Mouse (Mus musculus) ES-Bruce4 (cell line): ENCODE data around the gene Cluh.

ENCODE experiments used
- CTCF ChIP-seq: IDR thresholded peaks from one replicate; pipeline ENCODE4 v1.8.1; 2011; ENCODE audit warnings: low read depth, low read length
- EP300 ChIP-seq: IDR thresholded peaks from 2 replicates; pipeline ENCODE4 v1.6.1; 2011; ENCODE audit warnings: low read depth, low read length; ENCODE audit not compliant: insufficient read depth
- POLR2A ChIP-seq: IDR thresholded peaks from one replicate; pipeline ENCODE4 v1.8.1; 2011; ENCODE audit warnings: low read length; ENCODE audit not compliant: insufficient read depth

DNA sequence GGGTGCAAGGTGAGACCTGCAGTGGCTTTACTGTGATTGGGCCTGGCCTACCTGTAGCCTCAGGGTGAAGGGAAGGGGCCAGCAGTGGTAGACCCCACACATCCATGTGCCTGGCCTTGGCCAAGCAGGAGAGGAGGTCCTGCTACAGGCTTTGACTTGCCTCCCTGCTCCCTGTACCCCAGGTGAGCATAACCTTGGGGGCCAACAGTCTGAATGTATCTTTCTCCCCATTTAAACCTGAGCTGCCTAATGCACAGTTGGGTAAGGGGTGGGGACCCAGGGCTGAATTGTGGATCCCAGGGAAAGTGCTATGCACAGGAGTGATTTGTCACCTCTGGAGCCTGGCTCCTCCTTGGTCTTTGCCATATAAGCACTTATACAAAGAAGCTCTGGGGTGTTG, 20.9 kb downstream of the Cluh start:
- TF ChIP-seq CTCF = no peak
- no peak for TF ChIP-seq POLR2A
- no peak for TF ChIP-seq EP300
